Mouse (Mus musculus): ENCODE results near the gene Morc2a.

Gene Morc2a

GRCm38 (mm10) chr11:3684723-3685430 lies 35.9 kb downstream of the Morc2a start:
- no peak for DNase-seq (ENCODE audit: low read depth)

- DNase-seq (ENCODE audit: low read depth): no peak
Observed at GRCm38 (mm10) chr11:3685431-3685830, 36.4 kb downstream of the Morc2a start.

- DNase-seq (ENCODE audit: low read depth): no peak
Observed at GRCm38 (mm10) chr11:3686318-3686717, 37.3 kb downstream of the Morc2a start.

- no peak for DNase-seq (ENCODE audit: low read depth)
Observed at GRCm38 (mm10) chr11:3686885-3687284, 37.9 kb downstream of the Morc2a start.

- DNase-seq (ENCODE audit: low read depth): no peak
Observed at GRCm38 (mm10) chr11:3691746-3692145, 42.8 kb downstream of the Morc2a start.

GRCm38 (mm10) chr11:3696086-3696616 lies 47.2 kb downstream of the Morc2a start:
- no peak for DNase-seq (ENCODE audit: low read depth)

- DNase-seq (ENCODE audit: low read depth): no peak
Observed at GRCm38 (mm10) chr11:3697441-3697840, 48.5 kb downstream of the Morc2a start.

- no peak for DNase-seq (ENCODE audit: low read depth)
Observed at GRCm38 (mm10) chr11:3703089-3703992, 54.4 kb downstream of the Morc2a start.

GRCm38 (mm10) chr11:3704404-3704803 lies 55.4 kb downstream of the Morc2a start:
- no peak for DNase-seq (ENCODE audit: low read depth)

- DNase-seq (ENCODE audit: low read depth): no peak
Observed at GRCm38 (mm10) chr11:3707057-3707456, 58.1 kb downstream of the Morc2a start.

GRCm38 (mm10) chr11:3710203-3710602 lies 61.2 kb downstream of the Morc2a start:
- no peak for DNase-seq (ENCODE audit: low read depth)

GRCm38 (mm10) chr11:3714486-3714885 lies 65.5 kb downstream of the Morc2a start:
- peak; percentile 47 for DNase-seq (ENCODE audit: low read depth)

GRCm38 (mm10) chr11:3716662-3717061 lies 67.7 kb downstream of the Morc2a start:
- DNase-seq (ENCODE audit: low read depth): no peak

- no peak for DNase-seq (ENCODE audit: low read depth)
Observed at GRCm38 (mm10) chr11:3722036-3722435, 73.0 kb downstream of the Morc2a start.

- no peak for DNase-seq (ENCODE audit: low read depth)
Observed at GRCm38 (mm10) chr11:3722861-3723260, 73.9 kb downstream of the Morc2a start.

- no peak for DNase-seq (ENCODE audit: low read depth)
Observed at GRCm38 (mm10) chr11:3723910-3724309, 74.9 kb downstream of the Morc2a start.

- DNase-seq (ENCODE audit: low read depth): no peak
Observed at GRCm38 (mm10) chr11:3724726-3725125, 75.7 kb downstream of the Morc2a start.

- DNase-seq (ENCODE audit: low read depth): no peak
Observed at GRCm38 (mm10) chr11:3725331-3726054, 76.5 kb downstream of the Morc2a start.

- DNase-seq (ENCODE audit: low read depth): no peak
Observed at GRCm38 (mm10) chr11:3727438-3728105, 78.6 kb downstream of the Morc2a start.

- no peak for DNase-seq (ENCODE audit: low read depth)
Observed at GRCm38 (mm10) chr11:3731469-3731868, 82.5 kb downstream of the Morc2a start.

GRCm38 (mm10) chr11:3733933-3734636 lies 85.1 kb downstream of the Morc2a start:
- no peak for DNase-seq (ENCODE audit: low read depth)
